Mouse (Mus musculus): Measurements from ENCODE around the gene Hemk1.

- TF ChIP-seq CTCF (conservative IDR thresholded peaks at IDR 0.05; ENCODE audit: low read length) = no peak
- no peak for TF ChIP-seq NANOG (IDR thresholded peaks at IDR 0.05; ENCODE audit: borderline replicate concordance, low read length)
Measured at GRCm38 (mm10) chr9:107324799-107325561, 13.2 kb downstream of the Hemk1 start.

Data from E14TG2a.4 (cell line).